In the genomic region with DNA sequence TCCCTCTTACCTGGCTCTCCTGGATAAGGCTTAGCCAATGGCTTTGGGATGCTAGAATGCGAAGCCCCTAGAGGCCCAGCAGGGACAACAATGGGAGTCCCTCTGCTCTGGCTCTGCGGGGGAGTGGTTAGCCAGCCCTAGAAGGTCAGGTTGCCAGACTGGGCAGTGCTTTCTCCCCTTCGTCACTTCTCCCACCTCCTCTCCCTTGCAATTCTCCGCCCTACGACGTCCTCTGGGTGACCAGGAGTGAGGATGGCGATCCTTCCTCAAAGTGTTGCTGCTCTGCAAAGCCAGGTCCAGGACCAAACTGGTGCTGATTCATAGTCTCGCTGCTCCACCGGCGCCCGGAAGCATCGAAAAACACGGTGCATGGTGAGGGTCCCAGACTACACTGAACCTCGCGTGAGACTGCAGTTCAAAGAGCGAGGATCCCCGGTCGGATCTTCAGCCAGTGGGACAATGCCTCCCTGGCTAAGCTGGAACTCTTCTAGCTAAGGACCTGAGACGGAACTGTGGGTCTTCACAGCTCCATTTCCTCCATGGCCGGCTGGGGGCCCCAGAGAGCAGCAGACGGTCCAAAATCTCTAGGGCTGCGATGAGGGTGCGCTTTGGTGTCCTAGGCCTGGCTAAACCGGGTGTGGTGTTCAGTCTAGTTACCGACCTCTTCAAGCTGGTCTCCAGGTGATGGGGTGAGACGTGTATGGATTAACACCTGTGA, we compare ENCODE assay signal across 8 mouse cellular contexts. TPM values are rescaled to one million over a fixed set of nuclear protein-coding genes. Genes with fewer than 3 reads are reported as not detected.
DNase-seq lines count a peak whose midpoint lies in the region; ATAC-seq and TF ChIP-seq lines count a peak whose summit lies in the region.

TSS of gene Rnf207 (minus strand) at position 477 of the 718 bp plus-strand sequence.

- no peak for DNase-seq in ES-E14 (ENCODE audit: low read depth, low spot score)
- peak; percentile 67 for DNase-seq in embryo, embryonic 10 days (ENCODE audit: low spot score)
- peak; percentile 85 for DNase-seq in heart, embryonic 10.5 days (ENCODE audit: low spot score)
- peak; percentile 68 for DNase-seq in kidney, adult 2 months
- peak; percentile 65 for DNase-seq in liver, postnatal 0 days
- peak; percentile 38 to 54 for DNase-seq in urinary bladder, postnatal 36 days (ENCODE audit: low spot score in 2 of 2)

- peak; percentile 48; the same call in 1 of the 2 replicates for ATAC-seq in liver, postnatal 0 days
- no peak for ATAC-seq in neural tube, embryonic 12.5 days (ENCODE audit: low FRiP score, low read depth)

- peak within 1 kb of the TSS; percentile 14 for H3ac ChIP-seq in C2C12 (ENCODE audit: control insufficient read depth, insufficient read length, low read depth)

- no peak within 1 kb of the TSS for H3K4me3 ChIP-seq in C2C12 (ENCODE audit: insufficient read depth, poor library complexity, severe bottlenecking)
- peak within 1 kb of the TSS; percentile 10 to 64; a peak in 3 of 4 replicates for H3K4me3 ChIP-seq in ES-E14 (ENCODE audit: insufficient read depth in 1 of 2, low read depth in 1 of 2, low read length in 2 of 2, poor library complexity in 1 of 2, severe bottlenecking in 1 of 2)
- peak within 1 kb of the TSS; percentile 53 for H3K4me3 ChIP-seq in heart, embryonic 10.5 days
- H3K4me3 ChIP-seq in kidney, adult 2 months (ENCODE audit: insufficient read depth, low read depth, low read length): peak within 1 kb of the TSS; percentile 26; the same call in 1 of the 2 replicates
- H3K4me3 ChIP-seq in liver, postnatal 0 days (ENCODE audit: low read depth, low read length): no peak within 1 kb of the TSS
- no peak within 1 kb of the TSS; the same call in 1 of the 2 replicates for H3K4me3 ChIP-seq in neural tube, embryonic 12.5 days

- no peak within 1 kb of the TSS for H3K9ac ChIP-seq in ES-E14 (ENCODE audit: insufficient read depth, low read depth, low read length, poor library complexity, severe bottlenecking)
- H3K9ac ChIP-seq in liver, postnatal 0 days (replicated peaks): no peak within 1 kb of the TSS
- no peak within 1 kb of the TSS for H3K9ac ChIP-seq in neural tube, embryonic 12.5 days

- H3K79me3 ChIP-seq in C2C12 (ENCODE audit: low read depth): no peaks in the 10 kb centered on the region

- no peak within 1 kb of the TSS for H3K27ac ChIP-seq in ES-E14 (ENCODE audit: insufficient read depth, low read depth, low read length, poor library complexity, severe bottlenecking)
- H3K27ac ChIP-seq in heart, embryonic 10.5 days: peak within 1 kb of the TSS; percentile 84
- no peak within 1 kb of the TSS for H3K27ac ChIP-seq in kidney, adult 2 months (ENCODE audit: insufficient read depth, low read depth, low read length)
- H3K27ac ChIP-seq in liver, postnatal 0 days (ENCODE audit: low read depth): no peak within 1 kb of the TSS
- H3K27ac ChIP-seq in neural tube, embryonic 12.5 days: no peak within 1 kb of the TSS

- H3K4me1 ChIP-seq in ES-E14 (ENCODE audit: control insufficient read depth in 2 of 2, insufficient read depth in 2 of 2, low read length in 2 of 2, poor library complexity in 1 of 2): peaks cover 2 to 24% of the 10 kb centered on the region in 2 experiments; a peak in 2 of 4 replicates
- H3K4me1 ChIP-seq in heart, embryonic 10.5 days: peaks cover 40% of the 10 kb centered on the region
- H3K4me1 ChIP-seq in kidney, adult 2 months (ENCODE audit: control insufficient read depth, insufficient read depth, low read length): peaks cover 2% of the 10 kb centered on the region
- peaks cover 9% of the 10 kb centered on the region for H3K4me1 ChIP-seq in liver, postnatal 0 days (ENCODE audit: insufficient read depth)
- H3K4me1 ChIP-seq in neural tube, embryonic 12.5 days: peaks cover 18% of the 10 kb centered on the region

- peak within 1 kb of the TSS; percentile 47 for H3K4me2 ChIP-seq in liver, postnatal 0 days (ENCODE audit: low read depth, low read length)
- peak within 1 kb of the TSS; percentile 46 for H3K4me2 ChIP-seq in neural tube, embryonic 12.5 days (replicated peaks)

- H3K79me2 ChIP-seq in C2C12 (ENCODE audit: control insufficient read depth, insufficient read depth): no peaks in the 10 kb centered on the region

- TF ChIP-seq CTCF in C2C12 (IDR thresholded peaks at IDR 0.05; ENCODE audit: control insufficient read depth, insufficient read depth, insufficient read length): peak; percentile 49
- TF ChIP-seq CTCF in kidney, adult 2 months (conservative IDR thresholded peaks at IDR 0.05; ENCODE audit: insufficient read depth, insufficient read length, low read depth, low read length): peak; percentile 56
- TF ChIP-seq CTCF in liver, postnatal 0 days (IDR thresholded peaks at IDR 0.05; ENCODE audit: low read depth): peak; percentile 65

- peaks cover 23% of the 10 kb centered on the region for H3K27me3 ChIP-seq in C2C12 (ENCODE audit: control insufficient read depth, insufficient read depth, insufficient read length)
- peaks cover 55% of the 10 kb centered on the region for H3K27me3 ChIP-seq in heart, embryonic 10.5 days (ENCODE audit: insufficient read depth, poor library complexity, severe bottlenecking)
- no peaks in the 10 kb centered on the region for H3K27me3 ChIP-seq in kidney, adult 2 months (replicated peaks; ENCODE audit: control insufficient read depth, insufficient read depth, low read length)
- peaks cover 43% of the 10 kb centered on the region for H3K27me3 ChIP-seq in liver, postnatal 0 days (ENCODE audit: insufficient read depth, low read length)
- H3K27me3 ChIP-seq in neural tube, embryonic 12.5 days (replicated peaks): peaks cover 54% of the 10 kb centered on the region

- H3K36me3 ChIP-seq in C2C12 (ENCODE audit: control insufficient read depth, insufficient read depth): no peaks in the 10 kb centered on the region
- no peaks in the 10 kb centered on the region for H3K36me3 ChIP-seq in ES-E14 (ENCODE audit: control insufficient read depth, insufficient read depth, low read length, poor library complexity, severe bottlenecking)
- peaks cover 3% of the 10 kb centered on the region; the same call in 1 of the 2 replicates for H3K36me3 ChIP-seq in heart, embryonic 10.5 days
- H3K36me3 ChIP-seq in kidney, adult 2 months (ENCODE audit: control insufficient read depth, insufficient read depth, low read length): no peaks in the 10 kb centered on the region
- H3K36me3 ChIP-seq in liver, postnatal 0 days (replicated peaks; ENCODE audit: insufficient read depth, low read length): no peaks in the 10 kb centered on the region
- no peaks in the 10 kb centered on the region for H3K36me3 ChIP-seq in neural tube, embryonic 12.5 days

- no peak for TF ChIP-seq POLR2A in kidney, adult 2 months (IDR thresholded peaks at IDR 0.05; ENCODE audit: low read depth, low read length)

- TF ChIP-seq EP300 in liver, postnatal 0 days (IDR thresholded peaks at IDR 0.05; ENCODE audit: low read depth): no peak

- in situ Hi-C loops in ES-E14 (cut with MboI; ENCODE audit: low sequenced_read_pairs in 2 of 2, unreplicated experiment in 2 of 2): no loop called here

- no peaks in the 10 kb centered on the region for H3K9me3 ChIP-seq in ES-E14 (ENCODE audit: control insufficient read depth, insufficient read depth, low read depth, low read length)
- H3K9me3 ChIP-seq in heart, embryonic 10.5 days: no peaks in the 10 kb centered on the region
- H3K9me3 ChIP-seq in liver, postnatal 0 days (ENCODE audit: low read length): no peaks in the 10 kb centered on the region
- no peaks in the 10 kb centered on the region for H3K9me3 ChIP-seq in neural tube, embryonic 12.5 days

- WGBS in heart, embryonic 10.5 days: 1% methylated on average over 26 of the region's 26 CpGs
- WGBS in kidney, adult 2 months: 6% methylated on average over 26 of the region's 26 CpGs
- WGBS in liver, postnatal 0 days (ENCODE audit: insufficient replicate concordance): 6% methylated on average over 26 of the region's 26 CpGs
- 4% methylated on average over 26 of the region's 26 CpGs for WGBS in neural tube, embryonic 12.5 days

TF ChIP-seq in C2C12, 6 proteins besides CTCF, POLR2A, EP300 and RAD21:
- TF ChIP-seq MYOG (IDR thresholded peaks at IDR 0.05; ENCODE audit: control insufficient read depth, extremely low read depth, insufficient read length) (no peak), FOSL1 (IDR thresholded peaks at IDR 0.05; ENCODE audit: insufficient read depth, low read length, poor library complexity, severe bottlenecking) (no peak), MAX (IDR thresholded peaks at IDR 0.05) (no peak), CEBPB (IDR thresholded peaks at IDR 0.05; ENCODE audit: low read depth) (no peak), USF1 (IDR thresholded peaks at IDR 0.05; ENCODE audit: low read depth) (no peak)

TF ChIP-seq in ES-E14, 5 proteins besides CTCF, POLR2A, EP300 and RAD21:
- no peak for TF ChIP-seq ZNF384 (IDR thresholded peaks at IDR 0.05; ENCODE audit: low read depth, low read length)
- TF ChIP-seq MAFK (IDR thresholded peaks at IDR 0.05; ENCODE audit: insufficient read depth, low read depth, low read length): no peak
- TF ChIP-seq ZC3H11A (IDR thresholded peaks at IDR 0.05; ENCODE audit: borderline replicate concordance, low read depth, low read length): no peak
- no peak for TF ChIP-seq HCFC1 (IDR thresholded peaks at IDR 0.05; ENCODE audit: borderline replicate concordance, insufficient read depth, low read length)
- no peak for TF ChIP-seq CHD2 (IDR thresholded peaks at IDR 0.05; ENCODE audit: low read depth, low read length)

RNA-seq across cellular contexts. Expression of gene Rnf207, which starts in this region (rescaled TPM):
- 0.23 TPM for polyA plus RNA-seq in C2C12 (2012; fragmentation: generic; extraction: Trizol)
- 4.6 and 9.0 TPM in 2 replicates for total RNA-seq in ES-E14 (2012; rRNA removed)
- 19.1 and 39.9 TPM in 2 replicates for polyA plus RNA-seq in heart, embryonic 10.5 days (2016; fragmentation: Nextera tagmentation; extraction: Ambion mirVana)
- 0.19 and 0.67 TPM in 2 replicates for polyA plus RNA-seq in kidney, adult 2 months (2012; rRNA removed)
- 0.13 TPM in 1 of 2 replicates, not detected in the other for polyA plus RNA-seq in liver, postnatal 0 days (2015; fragmentation: Nextera tagmentation; extraction: Ambion mirVana)
- 5.8 and 7.3 TPM in 2 replicates for polyA plus RNA-seq in neural tube, embryonic 12.5 days (2016; fragmentation: Nextera tagmentation; extraction: Ambion mirVana)

Comparison
In these comparisons a context has a peak if more than half of its experiments do, and no peak if none do; other contexts are left out.
1. Peak in DNase-seq and H3K4me3 ChIP-seq in kidney, adult 2 months; RNA of the gene not detected or under 1 TPM.
2. Peak in DNase-seq, ATAC-seq and H3K4me2 ChIP-seq in liver, postnatal 0 days; RNA of the gene not detected or under 1 TPM.
3. H3K4me3 ChIP-seq: peak in ES-E14 (2 of 2) and heart, embryonic 10.5 days (single experiment); none in C2C12 (single experiment), liver, postnatal 0 days (single experiment) and neural tube, embryonic 12.5 days (single experiment).
4. Peak in every context shown above with its lines, with median percentiles within 50 percentile points of each other: CTCF ChIP-seq.